Mouse (Mus musculus) hindbrain, embryonic 15.5 days (tissue): ENCODE results near the gene Zglp1. TPM values are rescaled to one million over a fixed set of nuclear protein-coding genes. Genes with fewer than 3 reads are reported as not detected.

ENCODE experiments used
- ATAC-seq: fragments of 200-750 bp; cut with Nextera tagmentation; 2 replicates; pipeline ENCODE4 v1.8.0; 2017; ENCODE audit warnings: low read depth, moderate number of reproducible peaks, moderate TSS enrichment; ENCODE audit not compliant: low FRiP score
- H3K27ac ChIP-seq: fragments of 300-500 bp; sonication (generic); replicated peaks from 2 replicates; pipeline ENCODE4 v1.5.1; 2015; ENCODE audit warnings: mild to moderate bottlenecking, inconsistent platforms
- H3K27me3 ChIP-seq: fragments of 300-500 bp; sonication (generic); 2 replicates; pipeline ENCODE4 v1.6.1; 2015; ENCODE audit warnings: control low read depth, inconsistent platforms
- H3K36me3 ChIP-seq: fragments of 300-500 bp; sonication (generic); 2 replicates; pipeline ENCODE4 v1.6.1; 2015; ENCODE audit warnings: control low read depth, inconsistent platforms
- H3K4me1 ChIP-seq: fragments of 300-500 bp; sonication (generic); replicated peaks from 2 replicates; pipeline ENCODE4 v1.6.1; 2015; ENCODE audit warnings: control low read depth, inconsistent platforms
- H3K4me2 ChIP-seq: fragments of 300-500 bp; sonication (generic); 2 replicates; pipeline ENCODE4 v1.6.1; 2015; ENCODE audit warnings: moderate library complexity, mild to moderate bottlenecking, inconsistent platforms
- H3K4me3 ChIP-seq: fragments of 300-500 bp; sonication (generic); 2 replicates; pipeline ENCODE4 v1.5.1; 2015; ENCODE audit warnings: mild to moderate bottlenecking, inconsistent platforms
- H3K9ac ChIP-seq: fragments of 300-500 bp; sonication (generic); 2 replicates; pipeline ENCODE4 v1.6.1; 2015; ENCODE audit warnings: inconsistent platforms
- H3K9me3 ChIP-seq: fragments of 300-500 bp; sonication (generic); 2 replicates; pipeline ENCODE4 v1.6.1; 2016; ENCODE audit warnings: control low read depth, inconsistent platforms
- WGBS: fragments of 180-500 bp; shearing (Covaris S2); methylation state at CpG from one replicate; pipeline ENCODE4 v1.1.7; 2015; 5-methylcytosine and 5-hydroxymethylcytosine counted together
- microRNA counts: library from miRNA; unstranded; fragments of <30 nt; microRNA quantifications from one replicate; lab custom pipeline; 2016
- microRNA-seq: library from miRNA; unstranded; fragments of <30 nt; microRNA quantifications from one replicate; pipeline ENCODE4, GENCODE M21; 2016
- polyA plus RNA-seq: library from polyadenylated mRNA; unstranded; fragments of >200 nt; fragmentation: Nextera tagmentation; extraction: Ambion mirVana; gene quantifications from 2 replicates; pipeline ENCODE4 v1.2.1, GENCODE M21; 2015

Gene Zglp1
- polyA plus RNA-seq, 1 experiment from 2014 or later: 0.58 TPM

DNA sequence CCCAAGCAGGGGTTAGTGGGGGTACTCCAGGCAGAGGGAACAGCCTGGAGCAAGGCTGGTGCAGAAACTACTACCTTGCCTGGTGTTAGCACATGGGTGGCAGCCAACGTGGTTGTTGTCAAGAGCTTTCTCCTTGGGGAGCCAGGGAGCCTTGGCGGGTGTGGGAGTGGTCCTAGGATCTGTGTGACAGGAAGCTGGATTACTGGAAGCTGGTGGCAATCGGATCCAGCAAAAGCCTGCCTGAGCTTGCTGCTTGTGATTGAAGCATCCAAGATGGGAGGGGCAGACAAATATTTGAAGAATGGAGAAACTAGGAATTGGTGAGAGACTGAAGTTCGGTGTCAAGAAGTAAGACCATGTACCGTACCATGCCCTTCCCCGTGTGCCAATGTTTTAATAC, 44.6 kb downstream of the Zglp1 start:
- no peak overlapping the region for H3K27ac ChIP-seq
- H3K4me3 ChIP-seq: no peak overlapping the region
- H3K9ac ChIP-seq: no peak overlapping the region
- H3K4me2 ChIP-seq: no peak overlapping the region
- H3K9me3 ChIP-seq: no peaks in the 10 kb centered on the region
- peaks cover 27% of the 10 kb centered on the region for H3K27me3 ChIP-seq
- WGBS: 65% methylated on average over 6 of the region's 6 CpGs
- no peak for ATAC-seq
- H3K4me1 ChIP-seq: no peaks in the 10 kb centered on the region
- H3K36me3 ChIP-seq: no peaks in the 10 kb centered on the region

DNA sequence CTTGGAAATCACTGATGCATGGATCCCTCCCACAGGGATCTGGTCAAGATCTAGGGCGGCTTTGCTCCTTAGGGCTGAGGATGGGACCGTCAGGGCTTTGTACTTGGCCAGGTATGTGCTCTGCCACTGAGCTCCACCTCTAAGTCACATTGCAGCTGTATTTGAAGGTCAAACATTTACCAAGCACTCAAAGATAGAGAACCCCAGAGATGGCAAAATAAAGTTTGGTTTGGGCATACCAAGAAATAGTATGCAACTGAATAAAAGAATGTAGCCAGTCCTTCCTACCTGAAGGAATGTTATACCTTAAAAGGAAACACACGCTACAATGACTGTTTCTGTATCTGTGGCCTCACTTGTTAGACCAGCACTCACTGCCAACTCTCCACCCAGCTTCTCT, 45.5 kb downstream of the Zglp1 start:
- ATAC-seq: no peak
- Histone ChIP-seq H3K27me3 (peaks cover 29% of the 10 kb centered on the region), H3K9me3 (no peaks in the 10 kb centered on the region), H3K27ac (no peak overlapping the region), H3K4me3 (no peak overlapping the region), H3K4me1 (no peaks in the 10 kb centered on the region), H3K36me3 (no peaks in the 10 kb centered on the region), H3K9ac (no peak overlapping the region), H3K4me2 (no peak overlapping the region)
- 72% methylated on average over 3 of the region's 3 CpGs for whole genome bisulfite sequencing

DNA sequence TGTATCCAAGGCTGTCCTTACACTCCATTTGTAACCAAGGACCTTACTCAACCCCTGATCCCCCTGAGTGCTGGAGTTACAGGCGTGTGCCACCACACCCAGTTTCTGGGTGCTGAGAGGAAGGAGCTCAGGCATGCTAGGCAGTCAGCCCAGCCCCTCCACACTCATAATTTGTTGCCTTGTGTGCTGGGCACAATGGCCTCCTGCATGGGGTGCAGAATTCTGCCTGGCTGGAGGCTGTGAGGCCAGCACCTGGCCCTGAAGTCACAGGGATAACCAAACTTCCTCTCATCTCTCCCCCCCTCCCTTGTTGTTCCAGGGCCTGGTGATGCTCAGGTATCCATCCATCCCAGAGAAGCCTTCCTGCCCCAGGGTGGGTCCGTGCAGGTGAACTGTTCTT, 48.3 kb downstream of the Zglp1 start:
- H3K27ac ChIP-seq: no peak overlapping the region
- no peaks in the 10 kb centered on the region for H3K9me3 ChIP-seq
- H3K36me3 ChIP-seq: no peaks in the 10 kb centered on the region
- H3K27me3 ChIP-seq: peaks cover 55% of the 10 kb centered on the region
- ATAC-seq: no peak
- 70% methylated on average over 2 of the region's 2 CpGs for WGBS
- peaks cover 12% of the 10 kb centered on the region for H3K4me1 ChIP-seq
- no peak overlapping the region for H3K4me2 ChIP-seq
- no peak overlapping the region for H3K4me3 ChIP-seq
- no peak overlapping the region for H3K9ac ChIP-seq

DNA sequence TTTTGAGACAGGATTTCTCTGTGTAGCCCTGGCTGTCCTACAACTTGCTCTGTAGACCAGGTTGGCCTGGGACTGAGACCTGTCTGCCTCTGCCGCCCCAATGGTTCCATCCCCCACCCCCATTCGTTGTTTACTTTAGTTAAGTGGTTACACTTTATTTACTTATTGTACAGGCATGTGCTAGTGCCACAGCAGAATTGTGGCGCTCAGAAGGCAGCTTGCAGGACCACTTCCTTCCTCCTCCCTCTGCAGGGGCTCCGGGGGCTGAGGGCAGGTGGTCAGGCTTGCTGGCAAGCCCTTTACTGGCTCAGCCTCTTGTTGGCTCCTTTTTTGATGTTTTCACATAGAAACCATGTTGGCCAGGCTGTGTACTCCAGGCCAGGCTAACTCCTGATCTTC, 49.7 kb downstream of the Zglp1 start:
- no peak for ATAC-seq
- Histone ChIP-seq H3K4me3 (no peak overlapping the region), H3K4me1 (peaks cover 12% of the 10 kb centered on the region), H3K4me2 (no peak overlapping the region), H3K36me3 (no peaks in the 10 kb centered on the region), H3K9ac (no peak overlapping the region), H3K27me3 (peaks cover 63% of the 10 kb centered on the region), H3K9me3 (no peaks in the 10 kb centered on the region), H3K27ac (no peak overlapping the region)
- WGBS: 48% methylated on average over 4 of the region's 4 CpGs

DNA sequence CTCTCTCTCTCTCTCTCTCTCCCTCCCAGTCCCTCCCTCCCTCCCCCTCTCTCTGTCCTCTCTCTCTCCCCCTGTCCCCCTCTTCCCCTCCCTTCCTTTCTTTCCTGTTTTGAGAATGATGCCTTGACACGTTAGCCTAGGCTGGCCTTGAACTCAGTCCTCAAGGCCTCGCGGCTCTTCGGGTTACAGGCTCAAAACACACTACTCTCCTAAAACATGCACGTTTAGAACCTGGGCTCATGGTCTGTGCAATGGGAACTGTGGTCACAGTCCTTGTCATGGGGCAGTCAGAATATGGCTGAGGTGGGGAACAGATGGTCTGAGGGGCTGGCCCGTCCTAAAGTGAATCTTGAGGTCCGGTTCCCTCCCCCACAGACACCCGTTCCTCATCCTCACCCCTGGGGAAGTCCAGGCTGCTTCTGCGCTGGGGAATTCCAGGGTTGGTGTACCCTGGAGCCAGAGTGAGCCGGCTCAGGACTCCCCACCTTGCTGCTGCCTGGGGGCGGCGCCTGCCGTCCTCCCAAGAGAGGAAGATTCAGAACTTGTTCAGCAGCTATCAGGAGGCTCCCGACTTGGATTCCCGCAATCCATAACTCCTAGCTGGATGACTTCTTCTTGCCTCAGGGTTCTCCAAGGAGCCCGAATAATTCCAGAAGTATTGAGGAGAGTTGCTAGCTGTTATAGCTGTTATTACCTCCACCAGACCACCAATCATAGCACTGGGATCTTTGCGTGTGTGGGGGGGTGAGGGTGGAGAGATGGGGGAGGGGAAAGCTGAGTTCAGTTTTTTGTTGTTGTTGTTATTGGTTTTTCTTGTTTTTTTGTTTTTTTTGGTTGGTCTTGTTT, 50.3 kb downstream of the Zglp1 start:
- peaks cover 64% of the 10 kb centered on the region for H3K27me3 ChIP-seq
- no peak overlapping the region for H3K27ac ChIP-seq
- no peaks in the 10 kb centered on the region for H3K36me3 ChIP-seq
- 0 out of 2 replicates have a peak overlapping the region, but pooled peaks have one; percentile 5 for H3K4me2 ChIP-seq
- 7% methylated on average over 17 of the region's 17 CpGs for WGBS
- no peak overlapping the region for H3K9ac ChIP-seq
- H3K9me3 ChIP-seq: no peaks in the 10 kb centered on the region
- H3K4me1 ChIP-seq: peaks cover 12% of the 10 kb centered on the region
- H3K4me3 ChIP-seq: no peak overlapping the region
- no peak for ATAC-seq

DNA sequence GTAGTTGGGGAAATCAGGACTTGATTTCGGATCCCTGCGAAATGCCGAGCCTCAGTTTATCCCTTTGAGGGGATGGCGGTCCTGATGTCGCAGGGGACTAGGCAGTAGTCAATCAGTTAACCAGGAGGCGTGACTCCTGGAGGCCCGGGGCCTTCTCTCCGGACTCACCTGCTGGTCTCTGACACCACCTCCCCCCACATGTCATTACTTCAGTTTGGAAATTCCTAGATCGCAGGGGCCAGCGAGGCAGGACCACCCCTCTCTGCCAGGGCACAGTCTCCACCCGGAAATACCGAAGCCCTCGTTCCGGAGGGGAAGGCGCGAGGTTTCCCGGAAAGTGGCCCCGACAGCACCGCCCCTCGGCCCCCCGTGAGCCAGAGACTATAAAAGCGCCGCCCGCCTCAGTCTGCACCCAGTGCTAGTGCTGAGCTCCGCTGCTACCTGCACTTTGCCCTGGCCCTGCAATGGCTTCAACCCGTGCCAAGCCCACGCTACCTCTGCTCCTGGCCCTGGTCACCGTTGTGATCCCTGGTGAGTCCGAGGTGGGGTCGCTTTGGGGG, 51.2 kb downstream of the Zglp1 start, which contains the start of gene Icam1:
Gene Icam1, plus strand, starts transcription at position 415 of the 560 bp plus-strand sequence.
- Histone ChIP-seq H3K27ac (no peak within 1 kb of the TSS), H3K4me1 (peaks cover 12% of the 10 kb centered on the region), H3K4me3 (peak within 1 kb of the TSS; percentile 25), H3K9me3 (no peaks in the 10 kb centered on the region), H3K36me3 (no peaks in the 10 kb centered on the region), H3K4me2 (peak within 1 kb of the TSS; percentile 50), H3K9ac (no peak within 1 kb of the TSS; the same call in 1 of the 2 replicates), H3K27me3 (peaks cover 61% of the 10 kb centered on the region)
- ATAC-seq: no peak
- WGBS: 0% methylated on average over 30 of the region's 30 CpGs

DNA sequence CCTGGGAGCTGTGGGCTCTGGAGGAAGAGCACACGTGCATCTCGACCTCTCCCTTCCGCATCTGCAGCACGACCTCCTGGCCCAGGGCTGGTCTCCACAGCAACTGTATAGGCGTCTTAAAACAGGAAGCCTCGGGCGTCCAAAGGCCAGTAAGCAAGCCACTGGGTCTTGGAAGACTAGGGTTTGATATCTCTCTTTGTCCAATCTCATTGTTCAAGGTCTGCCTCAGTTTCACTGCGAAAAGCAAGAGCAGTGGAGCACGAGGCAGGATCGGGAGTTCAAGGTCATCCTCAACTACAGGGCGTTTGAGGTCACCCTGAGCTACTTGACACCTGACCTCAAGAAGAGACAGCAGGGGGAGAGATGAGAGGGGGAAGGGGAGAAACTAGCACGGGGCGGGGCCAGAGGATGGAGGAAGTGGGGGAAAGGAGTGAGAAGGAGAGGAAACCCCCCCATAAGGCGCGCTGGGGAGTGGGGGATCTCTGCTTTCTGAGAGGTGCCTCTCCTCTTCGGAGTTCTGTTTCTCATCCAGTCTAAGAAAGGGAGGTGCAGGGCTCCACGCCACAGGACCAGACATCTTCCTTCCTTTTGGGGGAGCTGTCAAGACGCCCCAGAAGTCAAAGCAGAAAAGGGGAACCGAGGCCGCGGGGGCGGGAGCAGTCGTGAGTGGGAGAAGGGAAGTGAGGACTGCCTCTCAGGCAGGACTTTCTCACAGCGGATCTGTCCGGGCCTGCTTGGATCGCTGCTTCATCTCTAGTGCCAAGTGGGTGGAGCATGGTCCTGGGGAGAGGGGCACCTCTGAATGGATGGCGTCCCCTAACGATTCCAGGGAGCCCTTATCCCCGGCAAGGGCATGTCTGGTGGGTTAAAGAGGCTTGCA, 52.0 kb downstream of the Zglp1 start:
- no peaks in the 10 kb centered on the region for H3K36me3 ChIP-seq
- peaks cover 59% of the 10 kb centered on the region for H3K27me3 ChIP-seq
- H3K9me3 ChIP-seq: no peaks in the 10 kb centered on the region
- 1% methylated on average over 29 of the region's 29 CpGs for WGBS
- peak overlapping the region; percentile 50 for H3K4me2 ChIP-seq
- ATAC-seq: 0 out of 2 replicates have a peak, but pooled peaks have one; percentile 41
- H3K27ac ChIP-seq: no peak overlapping the region
- no peak overlapping the region; the same call in 1 of the 2 replicates for H3K9ac ChIP-seq
- H3K4me3 ChIP-seq: peak overlapping the region; percentile 25
- H3K4me1 ChIP-seq: peaks cover 12% of the 10 kb centered on the region

MicroRNAs within 50 kb of the gene (microRNA counts, 519-probe panel; counts per million panel counts)
- microRNA mmu-miR-1900 (lab: Ali Mortazavi, UCI): 3,098 counts per million, percentile 61 among the panel's probes with 10 or more counts

Small RNA genes lying within 50 kb of the gene (microRNA-seq; reads per million reads assigned to microRNA genes)
- not detected for gene Mir1900
- 1.3 reads per million for gene Mir7082

Other genes starting within 250 kb of the Zglp1 start
- gene Rdh8, start 248.6 kb downstream of the Zglp1 start, polyA plus RNA-seq: not detected in 2 replicates
- gene A230050P20Rik, start 198.5 kb downstream of the Zglp1 start, polyA plus RNA-seq: 12.9 and 13.2 TPM in 2 replicates
- 14.7 and 15.1 TPM in 2 replicates for gene Angptl6, start 187.4 kb downstream of the Zglp1 start, polyA plus RNA-seq
- 46.3 and 47.5 TPM in 2 replicates for gene Ppan, start 178.9 kb downstream of the Zglp1 start, polyA plus RNA-seq
- 249 and 256 TPM in 2 replicates for gene Eif3g, start 168.5 kb downstream of the Zglp1 start, polyA plus RNA-seq
- gene Dnmt1, start 107.2 kb downstream of the Zglp1 start, polyA plus RNA-seq: 60.5 and 63.9 TPM in 2 replicates
- gene S1pr2, start 90.3 kb downstream of the Zglp1 start, polyA plus RNA-seq: 8.5 and 10.8 TPM in 2 replicates
- 109 and 114 TPM in 2 replicates for gene Mrpl4, start 64.4 kb downstream of the Zglp1 start, polyA plus RNA-seq
- gene Icam1, start 51.1 kb downstream of the Zglp1 start, polyA plus RNA-seq: 3.4 and 3.9 TPM in 2 replicates
- gene Icam4, start 37.7 kb downstream of the Zglp1 start, polyA plus RNA-seq: not detected in 2 replicates
- 1.7 and 2.6 TPM in 2 replicates for gene Icam5, start 35.0 kb downstream of the Zglp1 start, polyA plus RNA-seq
- 1.7 and 2.8 TPM in 2 replicates for gene Gm49373, start 6.0 kb upstream of the Zglp1 start, polyA plus RNA-seq
- gene Fdx1l, start 6.5 kb upstream of the Zglp1 start, polyA plus RNA-seq: 71.0 and 74.1 TPM in 2 replicates
- 1.3 and 3.1 TPM in 2 replicates for gene Gm38431, start 24.9 kb upstream of the Zglp1 start, polyA plus RNA-seq
- 31.7 and 37.8 TPM in 2 replicates for gene Raver1, start 24.9 kb upstream of the Zglp1 start, polyA plus RNA-seq
- 11.3 and 11.7 TPM in 2 replicates for gene Tyk2, start 64.2 kb upstream of the Zglp1 start, polyA plus RNA-seq
- 211 TPM in 2 replicates for gene Cdc37, start 82.9 kb upstream of the Zglp1 start, polyA plus RNA-seq
- 36.5 and 41.0 TPM in 2 replicates for gene Pde4a, start 98.6 kb upstream of the Zglp1 start, polyA plus RNA-seq
- 66.7 and 68.2 TPM in 2 replicates for gene Keap1, start 172.3 kb upstream of the Zglp1 start, polyA plus RNA-seq
- gene S1pr5, start 181.3 kb upstream of the Zglp1 start, polyA plus RNA-seq: 4.1 and 4.6 TPM in 2 replicates
- gene Atg4d, start 198.2 kb upstream of the Zglp1 start, polyA plus RNA-seq: 47.6 and 53.7 TPM in 2 replicates
- 14.9 and 15.7 TPM in 2 replicates for gene Kri1, start 220.9 kb upstream of the Zglp1 start, polyA plus RNA-seq
- gene Cdkn2d, start 224.3 kb upstream of the Zglp1 start, polyA plus RNA-seq: 108 and 111 TPM in 2 replicates
- 2.7 and 3.1 TPM in 2 replicates for gene Ap1m2, start 245.2 kb upstream of the Zglp1 start, polyA plus RNA-seq